Mouse (Mus musculus): ENCODE measurements around the gene Nrg3. TPM values are rescaled to one million over a fixed set of nuclear protein-coding genes. Genes with fewer than 3 reads are reported as not detected.
"Not testable (repeated sequence)": the region's sequence is repeated elsewhere in the genome, so short reads cannot be mapped to it uniquely, and the experiment has no call there.

Gene Nrg3
- total RNA-seq, 2 experiments from 2014 or later = not detected

- not testable (repeated sequence) for DNase-seq
These were observed 1150.0 kb downstream of the Nrg3 start for GRCm38 (mm10) chr14:38322841-38323240.

GRCm38 (mm10) chr14:38320619-38321340, 1152.1 kb downstream of the Nrg3 start:
- DNase-seq = no peak
- intact Hi-C loops (cut with DNase I) = no loop called here

More at GRCm38 (mm10) chr14:38322841-38323240, 1150.0 kb downstream of the Nrg3 start:
- intact Hi-C loops (cut with DNase I) = not testable (repeated sequence)

Small RNA genes lying within 50 kb of the gene (microRNA-seq; reads per million reads assigned to microRNA genes)
- gene Gm27332 = 0 reads per million in 2 experiments
